Mouse (Mus musculus): Measurements from ENCODE around the gene Dnmbp. TPM values are rescaled to one million over a fixed set of nuclear protein-coding genes. Genes with fewer than 3 reads are reported as not detected.
A peak's percentile ranks its signal among the peaks of the same experiment; 100 is the strongest.

Gene Dnmbp
- polyA plus RNA-seq, 1 experiment = 8.9 TPM

DNA sequence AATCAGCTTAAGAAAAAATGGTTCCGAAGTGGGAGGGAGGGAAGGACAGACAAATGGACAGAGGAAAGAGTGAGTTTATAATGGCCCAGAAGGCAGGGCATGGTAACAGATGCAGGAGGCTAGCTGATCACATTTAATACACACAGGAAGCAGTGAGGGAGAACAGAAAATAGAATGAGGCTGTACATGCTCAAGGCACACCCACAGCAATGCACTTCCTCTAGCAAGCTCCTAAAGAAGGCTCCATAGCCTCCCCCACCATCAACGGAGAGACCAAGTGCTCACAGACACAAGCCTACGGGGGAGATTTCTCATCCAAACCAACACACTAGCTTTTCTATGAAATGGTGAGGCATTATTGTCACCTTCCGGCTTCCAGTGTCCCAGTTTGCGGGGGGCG lies 34.2 kb upstream of the Dnmbp start:
- Histone ChIP-seq H3K4me1 (ENCODE audit: control insufficient read depth, insufficient read depth, insufficient read length) (no peaks in the 10 kb centered on the region), H3K27ac (ENCODE audit: insufficient read depth, low read length) (no peak overlapping the region), H3K36me3 (ENCODE audit: control insufficient read depth, insufficient read depth, low read length) (no peaks in the 10 kb centered on the region), H3K4me3 (ENCODE audit: extremely low read depth, insufficient read depth, insufficient read length) (no peak overlapping the region), H3K27me3 (ENCODE audit: control insufficient read depth, insufficient read depth, low read length) (no peaks in the 10 kb centered on the region)
- 83% methylated on average over 6 of the region's 6 CpGs for WGBS
- DNase-seq (ENCODE audit: low read depth in 1 of 2, low spot score in 2 of 2) = no peak
- TF ChIP-seq POLR2A (IDR thresholded peaks at IDR 0.05; ENCODE audit: low read depth, low read length) (no peak), CTCF (IDR thresholded peaks at IDR 0.05; ENCODE audit: extremely low read depth, insufficient read depth, insufficient read length, insufficient replicate concordance) (no peak)

DNA sequence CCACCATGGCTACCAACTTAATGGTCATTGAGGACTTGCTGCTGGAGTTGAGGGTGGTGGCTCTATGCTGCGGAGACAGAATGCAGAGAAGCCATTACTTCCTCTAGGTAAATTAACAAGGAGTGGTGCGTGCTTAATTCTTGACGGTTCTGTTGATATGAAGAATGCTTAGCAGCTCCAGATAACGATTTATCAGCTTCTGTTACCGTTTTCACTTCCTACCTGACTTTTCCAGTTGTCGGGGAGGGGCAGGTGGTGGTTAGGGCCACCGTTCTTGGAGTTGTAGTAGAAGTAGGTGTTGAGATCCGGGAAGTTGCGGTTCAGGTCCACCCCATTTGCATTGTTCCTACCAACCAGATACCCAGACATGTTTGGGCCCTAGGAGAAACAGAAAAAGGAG lies 33.7 kb upstream of the Dnmbp start:
- DNase-seq (ENCODE audit: low read depth in 1 of 2, low spot score in 2 of 2) = no peak
- no peaks in the 10 kb centered on the region for H3K27me3 ChIP-seq (ENCODE audit: control insufficient read depth, insufficient read depth, low read length)
- no peak overlapping the region for H3K4me3 ChIP-seq (ENCODE audit: extremely low read depth, insufficient read depth, insufficient read length)
- WGBS = 80% methylated on average over 9 of the region's 9 CpGs
- H3K4me1 ChIP-seq (ENCODE audit: control insufficient read depth, insufficient read depth, insufficient read length) = no peaks in the 10 kb centered on the region
- no peaks in the 10 kb centered on the region for H3K36me3 ChIP-seq (ENCODE audit: control insufficient read depth, insufficient read depth, low read length)
- TF ChIP-seq POLR2A (IDR thresholded peaks at IDR 0.05; ENCODE audit: low read depth, low read length) (no peak), CTCF (IDR thresholded peaks at IDR 0.05; ENCODE audit: extremely low read depth, insufficient read depth, insufficient read length, insufficient replicate concordance) (no peak)
- no peak overlapping the region for H3K27ac ChIP-seq (ENCODE audit: insufficient read depth, low read length)

DNA sequence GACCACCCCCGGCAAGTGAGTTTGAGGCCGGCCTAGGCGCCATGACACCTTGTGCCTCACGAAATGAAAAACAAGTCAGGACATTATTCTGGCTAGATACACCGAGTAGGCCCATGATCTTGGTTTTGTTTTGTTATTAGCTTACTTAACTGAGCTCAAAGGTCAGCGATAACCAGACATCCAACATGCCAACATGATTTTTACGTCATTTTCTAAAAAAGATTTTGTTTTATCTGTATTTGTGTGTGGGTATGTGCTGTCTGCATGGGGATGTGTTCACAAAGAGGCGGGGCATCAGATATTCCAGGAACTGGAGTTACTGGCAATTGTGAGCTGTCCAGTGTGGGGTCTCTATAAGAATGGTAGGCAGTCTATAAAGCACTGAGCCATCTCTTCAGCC lies 32.1 kb upstream of the Dnmbp start:
- no peak overlapping the region for H3K4me3 ChIP-seq (ENCODE audit: extremely low read depth, insufficient read depth, insufficient read length)
- TF ChIP-seq POLR2A (IDR thresholded peaks at IDR 0.05; ENCODE audit: low read depth, low read length) (no peak), CTCF (IDR thresholded peaks at IDR 0.05; ENCODE audit: extremely low read depth, insufficient read depth, insufficient read length, insufficient replicate concordance) (no peak)
- 95% methylated on average over 8 of the region's 8 CpGs for WGBS

DNA sequence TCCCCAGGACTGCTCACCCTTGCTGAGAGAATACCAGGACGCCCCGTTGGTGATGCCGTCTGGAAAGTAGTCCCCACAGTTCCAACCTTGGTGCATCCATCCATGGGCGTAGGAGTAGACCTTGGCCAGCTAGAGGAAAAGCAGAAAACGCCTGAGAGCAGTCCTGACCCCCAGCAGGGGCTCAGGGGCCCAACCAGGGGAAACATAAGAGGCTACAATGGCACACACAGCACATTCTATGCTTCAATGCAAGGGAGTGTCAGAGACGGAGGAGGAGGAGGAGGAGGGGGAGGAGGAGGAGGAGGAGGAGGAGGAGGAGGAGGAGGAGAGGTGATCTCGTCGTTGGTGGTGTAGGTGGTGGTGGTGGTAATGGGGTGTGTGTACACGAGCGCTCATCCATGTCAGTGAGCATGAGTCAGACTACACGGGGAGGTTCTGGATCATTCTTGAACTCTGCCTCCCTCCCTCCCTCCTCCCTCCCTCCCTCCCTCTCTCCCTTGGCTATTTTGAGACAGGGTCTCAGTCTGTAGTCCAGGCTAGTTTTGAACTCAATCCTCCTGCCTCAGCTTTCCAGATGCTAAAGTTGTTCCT lies 28.5 kb upstream of the Dnmbp start:
- no peak overlapping the region for H3K4me3 ChIP-seq (ENCODE audit: extremely low read depth, insufficient read depth, insufficient read length)
- TF ChIP-seq POLR2A (IDR thresholded peaks at IDR 0.05; ENCODE audit: low read depth, low read length) = no peak
- TF ChIP-seq CTCF (IDR thresholded peaks at IDR 0.05; ENCODE audit: extremely low read depth, insufficient read depth, insufficient read length, insufficient replicate concordance) = no peak
- peaks cover 4% of the 10 kb centered on the region; the same call in 1 of the 2 replicates for H3K4me1 ChIP-seq (ENCODE audit: control insufficient read depth, insufficient read depth, insufficient read length)
- H3K27ac ChIP-seq (ENCODE audit: insufficient read depth, low read length) = no peak overlapping the region
- no peaks in the 10 kb centered on the region for H3K36me3 ChIP-seq (ENCODE audit: control insufficient read depth, insufficient read depth, low read length)
- DNase-seq (ENCODE audit: low read depth in 1 of 2, low spot score in 2 of 2) = no peak
- H3K27me3 ChIP-seq (ENCODE audit: control insufficient read depth, insufficient read depth, low read length) = no peaks in the 10 kb centered on the region
- WGBS = 60% methylated on average over 10 of the region's 11 CpGs

More for the DNA sequence above, 32.1 kb upstream of the Dnmbp start:
- DNase-seq (ENCODE audit: low read depth in 1 of 2, low spot score in 2 of 2) = no peak
- no peaks in the 10 kb centered on the region for H3K36me3 ChIP-seq (ENCODE audit: control insufficient read depth, insufficient read depth, low read length)
- H3K27ac ChIP-seq (ENCODE audit: insufficient read depth, low read length) = no peak overlapping the region
- H3K4me1 ChIP-seq (ENCODE audit: control insufficient read depth, insufficient read depth, insufficient read length) = no peaks in the 10 kb centered on the region
- H3K27me3 ChIP-seq (ENCODE audit: control insufficient read depth, insufficient read depth, low read length) = no peaks in the 10 kb centered on the region

DNA sequence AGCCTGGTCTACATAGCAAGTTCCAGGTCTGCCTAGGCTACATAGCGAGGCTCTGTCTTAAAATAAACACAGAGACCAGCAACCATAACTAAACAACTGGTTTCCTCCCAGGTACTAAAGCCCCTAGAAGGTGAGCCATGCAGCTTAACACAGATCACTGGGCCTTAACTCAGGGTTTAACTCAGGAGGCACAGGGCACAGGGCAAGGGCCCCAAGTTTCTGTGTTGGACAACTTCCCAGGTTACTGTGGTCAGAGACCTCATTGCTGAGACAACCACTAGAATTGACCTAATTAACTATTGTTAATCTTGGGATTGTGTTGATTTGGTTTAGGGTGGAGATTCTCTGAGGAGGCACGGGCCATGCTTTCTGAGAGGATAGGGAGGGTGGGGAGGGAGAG lies 26.5 kb upstream of the Dnmbp start:
- Histone ChIP-seq H3K36me3 (ENCODE audit: control insufficient read depth, insufficient read depth, low read length) (no peaks in the 10 kb centered on the region), H3K4me1 (ENCODE audit: control insufficient read depth, insufficient read depth, insufficient read length) (peaks cover 4% of the 10 kb centered on the region; the same call in 1 of the 2 replicates), H3K4me3 (ENCODE audit: extremely low read depth, insufficient read depth, insufficient read length) (no peak overlapping the region), H3K27me3 (ENCODE audit: control insufficient read depth, insufficient read depth, low read length) (no peaks in the 10 kb centered on the region), H3K27ac (ENCODE audit: insufficient read depth, low read length) (no peak overlapping the region)
- DNase-seq (ENCODE audit: low read depth in 1 of 2, low spot score in 2 of 2) = no peak
- WGBS = 82% methylated on average over 2 of the region's 2 CpGs
- TF ChIP-seq CTCF (IDR thresholded peaks at IDR 0.05; ENCODE audit: extremely low read depth, insufficient read depth, insufficient read length, insufficient replicate concordance) (no peak), POLR2A (IDR thresholded peaks at IDR 0.05; ENCODE audit: low read depth, low read length) (no peak)

DNA sequence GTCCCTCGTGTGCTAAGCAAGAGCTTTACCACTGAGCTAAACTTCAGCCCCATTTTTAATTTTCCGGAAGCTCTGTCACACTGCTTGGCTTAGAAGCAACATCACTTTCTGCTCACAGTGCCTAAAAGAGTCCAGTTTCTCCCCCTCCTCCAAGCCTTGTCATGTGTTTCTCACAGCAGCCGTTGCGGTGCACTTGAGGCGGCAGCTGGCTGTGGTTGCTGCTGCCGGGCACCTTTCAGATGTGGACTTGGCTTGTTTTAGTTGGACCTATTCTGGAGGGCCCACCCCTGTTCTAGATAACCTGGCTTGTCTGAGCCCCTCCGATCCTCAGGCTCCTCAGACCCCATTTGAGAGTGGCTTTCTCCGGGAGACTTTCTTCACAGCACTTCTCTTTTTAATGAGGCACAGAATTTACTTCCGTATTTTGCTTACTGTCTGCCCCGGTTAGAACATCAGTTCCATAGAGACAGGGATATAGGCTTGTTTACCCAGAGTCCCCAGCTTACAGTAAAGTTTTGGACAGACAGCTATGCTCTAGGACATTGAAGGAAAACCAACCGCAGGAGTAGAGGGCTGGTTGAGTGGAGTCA lies 25.6 kb upstream of the Dnmbp start:
- peak overlapping the region; percentile 29; the same call in 1 of the 2 replicates for H3K4me3 ChIP-seq (ENCODE audit: extremely low read depth, insufficient read depth, insufficient read length)
- H3K27ac ChIP-seq (ENCODE audit: insufficient read depth, low read length) = peak overlapping the region; percentile 69
- peak in 1 of 2 experiments; percentile 7 for DNase-seq (ENCODE audit: low read depth in 1 of 2, low spot score in 2 of 2)
- no peaks in the 10 kb centered on the region for H3K36me3 ChIP-seq (ENCODE audit: control insufficient read depth, insufficient read depth, low read length)
- H3K27me3 ChIP-seq (ENCODE audit: control insufficient read depth, insufficient read depth, low read length) = no peaks in the 10 kb centered on the region
- H3K4me1 ChIP-seq (ENCODE audit: control insufficient read depth, insufficient read depth, insufficient read length) = peaks cover 4% of the 10 kb centered on the region; the same call in 1 of the 2 replicates
- TF ChIP-seq CTCF (IDR thresholded peaks at IDR 0.05; ENCODE audit: extremely low read depth, insufficient read depth, insufficient read length, insufficient replicate concordance) = no peak
- TF ChIP-seq POLR2A (IDR thresholded peaks at IDR 0.05; ENCODE audit: low read depth, low read length) = no peak
- WGBS = 20% methylated on average over 11 of the region's 11 CpGs

DNA sequence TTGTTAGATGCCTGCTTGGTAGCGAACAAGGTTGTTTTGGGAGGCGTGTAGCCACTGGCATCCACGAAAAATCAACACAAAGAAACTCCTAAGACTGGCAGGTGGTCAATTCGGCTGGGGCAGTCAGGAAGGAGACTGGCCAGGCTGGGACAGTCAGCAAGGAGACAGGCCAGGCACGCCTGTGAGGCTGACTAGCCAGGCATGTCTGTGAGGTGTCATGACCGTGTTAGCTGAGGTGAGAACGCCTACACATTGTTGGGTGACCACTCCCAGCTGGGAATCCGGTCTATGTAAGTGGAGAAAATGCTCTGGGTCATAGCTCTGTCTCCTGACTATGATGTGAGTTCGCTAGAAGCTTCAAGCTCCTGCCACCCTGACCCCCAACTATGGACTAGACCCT lies 22.8 kb upstream of the Dnmbp start:
- H3K4me1 ChIP-seq (ENCODE audit: control insufficient read depth, insufficient read depth, insufficient read length) = peaks cover 4% of the 10 kb centered on the region; the same call in 1 of the 2 replicates
- no peaks in the 10 kb centered on the region for H3K27me3 ChIP-seq (ENCODE audit: control insufficient read depth, insufficient read depth, low read length)
- H3K4me3 ChIP-seq (ENCODE audit: extremely low read depth, insufficient read depth, insufficient read length) = no peak overlapping the region
- TF ChIP-seq POLR2A (IDR thresholded peaks at IDR 0.05; ENCODE audit: low read depth, low read length) = no peak
- no peak for TF ChIP-seq CTCF (IDR thresholded peaks at IDR 0.05; ENCODE audit: extremely low read depth, insufficient read depth, insufficient read length, insufficient replicate concordance)
- H3K36me3 ChIP-seq (ENCODE audit: control insufficient read depth, insufficient read depth, low read length) = no peaks in the 10 kb centered on the region
- no peak overlapping the region for H3K27ac ChIP-seq (ENCODE audit: insufficient read depth, low read length)
- no peak for DNase-seq (ENCODE audit: low read depth in 1 of 2, low spot score in 2 of 2)
- 78% methylated on average over 9 of the region's 9 CpGs for WGBS

Measured in spleen, adult 2 months (tissue).